Mouse (Mus musculus) kidney, postnatal 0 days (tissue): Measurements from ENCODE around the gene Kat14. TPM values are rescaled to one million over a fixed set of nuclear protein-coding genes. Genes with fewer than 3 reads are reported as not detected.

ENCODE experiments used
- ATAC-seq: fragments of 200-750 bp; cut with Nextera tagmentation; replicated peaks from 2 replicates; pipeline ENCODE4 v1.8.0; 2017; ENCODE audit warnings: low read depth, moderate number of reproducible peaks, moderate TSS enrichment, moderate library complexity; ENCODE audit not compliant: low FRiP score
- DNase-seq: peaks from one replicate; pipeline ENCODE4 v3.0.0-alpha.2; 2016; ENCODE audit warnings: low spot score
- H3K27ac ChIP-seq: fragments of 300-500 bp; sonication (generic); 2 replicates; pipeline ENCODE4 v1.5.1; 2014; ENCODE audit warnings: mild to moderate bottlenecking
- H3K27me3 ChIP-seq: fragments of 300-500 bp; sonication (generic); 2 replicates; pipeline ENCODE4 v1.6.1; 2014; ENCODE audit warnings: low read length, mixed read lengths; ENCODE audit not compliant: insufficient read depth
- H3K36me3 ChIP-seq: fragments of 300-500 bp; sonication (generic); 2 replicates; pipeline ENCODE4 v1.6.1; 2014; ENCODE audit warnings: low read length, mixed read lengths; ENCODE audit not compliant: insufficient read depth
- H3K4me1 ChIP-seq: fragments of 300-500 bp; sonication (generic); replicated peaks from 2 replicates; pipeline ENCODE4 v1.6.1; 2014; ENCODE audit warnings: antibody characterized with exemption, low read length, mixed read lengths; ENCODE audit not compliant: insufficient read depth
- H3K4me2 ChIP-seq: fragments of 300-500 bp; sonication (generic); 2 replicates; pipeline ENCODE4 v1.6.1; 2014; ENCODE audit warnings: mild to moderate bottlenecking, low read length, moderate library complexity, mixed read lengths
- H3K4me3 ChIP-seq: fragments of 300-500 bp; sonication (generic); replicated peaks from 2 replicates; pipeline ENCODE4 v1.5.1; 2014; ENCODE audit warnings: low read depth, low read length
- H3K9ac ChIP-seq: fragments of 300-500 bp; sonication (generic); 2 replicates; pipeline ENCODE4 v1.6.1; 2014; ENCODE audit warnings: low read depth, low read length
- H3K9me3 ChIP-seq: fragments of 300-500 bp; sonication (generic); replicated peaks from 2 replicates; pipeline ENCODE4 v1.6.1; 2016; ENCODE audit warnings: low read length, inconsistent platforms, mixed read lengths
- CTCF ChIP-seq: IDR thresholded peaks from 2 replicates; pipeline ENCODE4 v1.5.1; 2016; ENCODE audit warnings: antibody characterized with exemption, low read depth, mild to moderate bottlenecking, moderate library complexity
- WGBS: fragments of 180-500 bp; shearing (Covaris S2); extraction: QIAGEN DNeasy Blood & Tissue Kit; methylation state at CpG from one replicate; pipeline ENCODE4 v1.1.7; 2014; 5-methylcytosine and 5-hydroxymethylcytosine counted together
- polyA plus RNA-seq: library from polyadenylated mRNA; unstranded; fragments of >200 nt; fragmentation: Nextera tagmentation; extraction: Ambion mirVana; gene quantifications from 2 replicates; pipeline ENCODE4 v1.2.1, GENCODE M21; 2015

Gene Kat14
- polyA plus RNA-seq = 36.5 and 37.5 TPM in 2 replicates

- DNase-seq (peak; percentile 97), ATAC-seq (peak; percentile 93)
- Histone ChIP-seq H3K27me3 (no peaks in the 10 kb centered on the region), H3K9me3 (no peaks in the 10 kb centered on the region), H3K4me1 (peaks cover 4% of the 10 kb centered on the region), H3K4me2 (peak within 1 kb of the TSS; percentile 68), H3K9ac (peak within 1 kb of the TSS; percentile 82), H3K27ac (peak within 1 kb of the TSS; percentile 96), H3K4me3 (peak within 1 kb of the TSS; percentile 89), H3K36me3 (peaks cover 3% of the 10 kb centered on the region; the same call in 1 of the 2 replicates)
- TF ChIP-seq CTCF = no peak
- 6% methylated on average over 38 of the region's 38 CpGs for WGBS
Observed at GRCm38 (mm10) chr2:144368400-144369019, at the start of gene Kat14, which contains the start of gene Pet117. Gene Kat14 (plus strand): TSS chr2:144368983. Gene Pet117 (plus strand): TSS chr2:144368996.

- H3K9me3 ChIP-seq = no peaks in the 10 kb centered on the region
- no peak for ATAC-seq
- no peak for DNase-seq
- H3K36me3 ChIP-seq = no peaks in the 10 kb centered on the region
- H3K4me2 ChIP-seq = no peak overlapping the region
- no peak overlapping the region for H3K9ac ChIP-seq
- H3K27ac ChIP-seq = no peak overlapping the region
- H3K27me3 ChIP-seq = no peaks in the 10 kb centered on the region; the same call in 1 of the 2 replicates
- WGBS = 70% methylated on average over 3 of the region's 3 CpGs
- no peaks in the 10 kb centered on the region for H3K4me1 ChIP-seq
- no peak overlapping the region for H3K4me3 ChIP-seq
- no peak for TF ChIP-seq CTCF
Observed at GRCm38 (mm10) chr2:144324218-144324617, 44.6 kb upstream of the Kat14 start.

- Histone ChIP-seq H3K4me2 (peak overlapping the region; percentile 27), H3K4me1 (peaks cover 22% of the 10 kb centered on the region; the same call in 1 of the 2 replicates), H3K27ac (no peak overlapping the region), H3K9me3 (no peaks in the 10 kb centered on the region), H3K9ac (no peak overlapping the region), H3K27me3 (peaks cover 34% of the 10 kb centered on the region), H3K36me3 (no peaks in the 10 kb centered on the region), H3K4me3 (no peak overlapping the region)
- no peak for TF ChIP-seq CTCF
- ATAC-seq (no peak), DNase-seq (no peak)
- 5% methylated on average over 9 of the region's 10 CpGs for WGBS
Observed at GRCm38 (mm10) chr2:144329451-144329850, 39.3 kb upstream of the Kat14 start.

GRCm38 (mm10) chr2:144329937-144330336, 38.8 kb upstream of the Kat14 start:
- Histone ChIP-seq H3K27ac (no peak overlapping the region), H3K4me3 (no peak overlapping the region), H3K9ac (no peak overlapping the region), H3K36me3 (no peaks in the 10 kb centered on the region), H3K4me1 (peaks cover 22% of the 10 kb centered on the region; the same call in 1 of the 2 replicates), H3K4me2 (peak overlapping the region; percentile 27), H3K27me3 (peaks cover 35% of the 10 kb centered on the region), H3K9me3 (no peaks in the 10 kb centered on the region)
- ATAC-seq (no peak), DNase-seq (no peak)
- no peak for TF ChIP-seq CTCF
- 4% methylated on average over 10 of the region's 10 CpGs for WGBS

- no peak for TF ChIP-seq CTCF
- Histone ChIP-seq H3K9ac (peak overlapping the region; percentile 46), H3K36me3 (no peaks in the 10 kb centered on the region), H3K27me3 (peaks cover 35% of the 10 kb centered on the region), H3K4me2 (peak overlapping the region; percentile 99), H3K4me3 (peak overlapping the region; percentile 57), H3K9me3 (no peaks in the 10 kb centered on the region), H3K4me1 (peaks cover 22% of the 10 kb centered on the region; the same call in 1 of the 2 replicates), H3K27ac (no peak overlapping the region)
- DNase-seq (no peak), ATAC-seq (peak; percentile 15; the same call in 1 of the 2 replicates)
- WGBS = 1% methylated on average over 32 of the region's 41 CpGs
Observed at GRCm38 (mm10) chr2:144330352-144330959, 38.3 kb upstream of the Kat14 start.

GRCm38 (mm10) chr2:144330960-144331371, 37.8 kb upstream of the Kat14 start:
- peak overlapping the region; percentile 99 for H3K4me2 ChIP-seq
- no peaks in the 10 kb centered on the region for H3K36me3 ChIP-seq
- peak overlapping the region; percentile 57 for H3K4me3 ChIP-seq
- TF ChIP-seq CTCF = no peak
- H3K4me1 ChIP-seq = peaks cover 22% of the 10 kb centered on the region; the same call in 1 of the 2 replicates
- DNase-seq = no peak
- ATAC-seq = peak; percentile 27
- no peak overlapping the region for H3K27ac ChIP-seq
- H3K27me3 ChIP-seq = peaks cover 35% of the 10 kb centered on the region
- no peaks in the 10 kb centered on the region for H3K9me3 ChIP-seq
- under 1% methylated on average over 44 of the region's 50 CpGs for WGBS
- peak overlapping the region; percentile 46 for H3K9ac ChIP-seq
